ENCODE assay signal across 8 mouse cellular contexts in the genomic region with DNA sequence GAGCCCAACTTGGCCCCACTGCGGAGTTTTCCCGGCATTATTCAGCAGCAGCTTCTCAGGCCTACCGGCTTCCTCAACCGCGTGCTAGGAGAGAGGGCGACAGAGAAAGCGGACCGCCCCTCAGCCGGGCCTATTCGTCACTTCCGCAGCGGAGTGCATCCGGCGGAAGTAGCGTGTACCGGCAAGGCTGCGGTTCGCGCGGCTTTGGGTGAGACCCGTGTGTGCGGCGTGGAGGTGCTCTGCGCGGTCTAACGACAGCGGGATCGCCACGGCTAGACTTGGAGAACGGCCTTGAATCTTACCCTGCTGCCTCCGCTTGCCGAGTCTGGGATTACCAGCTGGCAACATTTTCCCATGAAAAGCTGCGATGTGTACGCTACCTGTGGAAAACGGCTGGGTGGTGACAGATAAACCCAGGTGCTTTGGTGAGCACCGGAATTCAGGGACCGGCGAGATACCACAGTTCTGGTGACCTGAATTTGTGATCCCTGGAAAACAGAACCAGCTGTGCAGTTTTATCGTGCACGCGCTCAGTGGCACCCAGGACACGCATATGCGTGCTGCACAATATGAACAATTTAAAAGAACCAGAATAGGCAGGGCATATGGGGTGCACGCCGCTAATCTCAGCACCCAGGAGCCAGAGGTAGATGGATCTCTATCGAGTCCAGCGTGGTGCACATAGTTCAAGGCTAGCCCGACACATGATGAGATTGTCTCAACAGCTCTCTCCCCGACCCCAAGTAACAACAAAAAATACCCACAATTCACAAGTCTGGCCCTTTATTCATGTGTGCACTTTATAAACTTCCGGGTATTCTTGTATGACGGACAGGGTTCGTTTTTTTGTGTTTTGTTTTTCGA. TPM values are rescaled to one million over a fixed set of nuclear protein-coding genes. Genes with fewer than 3 reads are reported as not detected.
DNase-seq lines count a peak whose midpoint lies in the region; ATAC-seq and TF ChIP-seq lines count a peak whose summit lies in the region.

Gene Ddx21 (minus strand): TSS at position 105 of the 864 bp plus-strand sequence.

- H3K9me3 ChIP-seq in hindbrain, postnatal 0 days (ENCODE audit: low read length) = no peaks in the 10 kb centered on the region

- whole genome bisulfite sequencing in hindbrain, postnatal 0 days = 7% methylated on average over 53 of the region's 53 CpGs

- no peaks in the 10 kb centered on the region for H3K27me3 ChIP-seq in hindbrain, postnatal 0 days (ENCODE audit: insufficient read depth, low read length)

- H3K27ac ChIP-seq in gastrocnemius, adult 2 months = peak within 1 kb of the TSS; percentile 86
- H3K27ac ChIP-seq in hindbrain, postnatal 0 days = peak within 1 kb of the TSS; percentile 69
- peak within 1 kb of the TSS; percentile 69 for H3K27ac ChIP-seq in left cerebral cortex, adult 2 months

- peak within 1 kb of the TSS; percentile 61 for H3K9ac ChIP-seq in hindbrain, postnatal 0 days (replicated peaks; ENCODE audit: low read length)

- peaks cover 11% of the 10 kb centered on the region for H3K36me3 ChIP-seq in hindbrain, postnatal 0 days (ENCODE audit: insufficient read depth, low read length)

- ATAC-seq in hindbrain, postnatal 0 days = peak; percentile 99
- peak; percentile 99 for ATAC-seq in megakaryocyte, adult 5-6 weeks (ENCODE audit: poor library complexity, severe bottlenecking)

- peak; percentile 80 for DNase-seq in WW6 (ENCODE audit: low read depth, low spot score)
- peak; percentile 60 to 87 for DNase-seq in cerebellum, postnatal 4 days (ENCODE audit: low spot score in 2 of 2)
- peak; percentile 93 for DNase-seq in gastrocnemius, adult 2 months
- DNase-seq in hindbrain, postnatal 0 days (ENCODE audit: low spot score) = peak; percentile 96
- DNase-seq in left cerebral cortex, adult 2 months (ENCODE audit: extremely low spot score in 1 of 2, low spot score in 2 of 2) = peak; percentile 89 to 93
- peak; percentile 92 to 93 for DNase-seq in right cerebral cortex, adult 2 months (ENCODE audit: low spot score in 2 of 2)
- DNase-seq in urinary bladder, postnatal 14 days (ENCODE audit: low spot score) = peak; percentile 89

- no peak for TF ChIP-seq CTCF in gastrocnemius, adult 2 months (IDR thresholded peaks at IDR 0.05)
- TF ChIP-seq CTCF in hindbrain, postnatal 0 days (IDR thresholded peaks at IDR 0.05; ENCODE audit: low read depth) = no peak
- TF ChIP-seq CTCF in left cerebral cortex, adult 2 months (IDR thresholded peaks at IDR 0.05) = no peak

- peak within 1 kb of the TSS; percentile 92 for H3K4me2 ChIP-seq in hindbrain, postnatal 0 days (ENCODE audit: low read depth, low read length)

- intact Hi-C loops in gastrocnemius, adult 2 months (cut with DNase I) = no loop called here
- intact Hi-C loops in left cerebral cortex, adult 2 months (cut with DNase I) = loop anchor here (1.0 kb wide), 1 partner anchor 49 kb away; the partner anchor contains the start of gene Ddx50

- no peaks in the 10 kb centered on the region; the same call in 1 of the 2 replicates for H3K4me1 ChIP-seq in hindbrain, postnatal 0 days (ENCODE audit: insufficient read depth, low read length)

- H3K4me3 ChIP-seq in gastrocnemius, adult 2 months = peak within 1 kb of the TSS; percentile 83
- peak within 1 kb of the TSS; percentile 71 for H3K4me3 ChIP-seq in hindbrain, postnatal 0 days (ENCODE audit: low read length)
- H3K4me3 ChIP-seq in left cerebral cortex, adult 2 months = peak within 1 kb of the TSS; percentile 80

RNA-seq across cellular contexts. Expression of gene Ddx21, which starts in this region (rescaled TPM):
- total RNA-seq in gastrocnemius, adult 2 months (2021) = 10 to 100 TPM; 31.3 to 34.7 TPM
- total RNA-seq in hindbrain, postnatal 0 days (2014; rRNA removed) = 15.8 and 20.5 TPM in 2 replicates
- polyA plus RNA-seq in hindbrain, postnatal 0 days (2015; fragmentation: Nextera tagmentation; extraction: Ambion mirVana) = 10.0 and 10.1 TPM in 2 replicates
- 10 to 100 TPM; 21.1 to 21.8 TPM for total RNA-seq in left cerebral cortex, adult 2 months (2021)
- 36.2 and 38.4 TPM in 2 replicates for total RNA-seq in megakaryocyte, adult 5-6 weeks (2015)
- total RNA-seq in megakaryocyte, adult 5-6 weeks (2017) = 59.8 and 61.7 TPM in 2 replicates

Comparison
In these comparisons a context has a peak if more than half of its experiments do, and no peak if none do; other contexts are left out.
1. Peak in every context shown above with its lines: DNase-seq, ATAC-seq, H3K4me3 ChIP-seq and H3K27ac ChIP-seq.